Comparison of ENCODE assay signal across 9 mouse cellular contexts in the genomic region with DNA sequence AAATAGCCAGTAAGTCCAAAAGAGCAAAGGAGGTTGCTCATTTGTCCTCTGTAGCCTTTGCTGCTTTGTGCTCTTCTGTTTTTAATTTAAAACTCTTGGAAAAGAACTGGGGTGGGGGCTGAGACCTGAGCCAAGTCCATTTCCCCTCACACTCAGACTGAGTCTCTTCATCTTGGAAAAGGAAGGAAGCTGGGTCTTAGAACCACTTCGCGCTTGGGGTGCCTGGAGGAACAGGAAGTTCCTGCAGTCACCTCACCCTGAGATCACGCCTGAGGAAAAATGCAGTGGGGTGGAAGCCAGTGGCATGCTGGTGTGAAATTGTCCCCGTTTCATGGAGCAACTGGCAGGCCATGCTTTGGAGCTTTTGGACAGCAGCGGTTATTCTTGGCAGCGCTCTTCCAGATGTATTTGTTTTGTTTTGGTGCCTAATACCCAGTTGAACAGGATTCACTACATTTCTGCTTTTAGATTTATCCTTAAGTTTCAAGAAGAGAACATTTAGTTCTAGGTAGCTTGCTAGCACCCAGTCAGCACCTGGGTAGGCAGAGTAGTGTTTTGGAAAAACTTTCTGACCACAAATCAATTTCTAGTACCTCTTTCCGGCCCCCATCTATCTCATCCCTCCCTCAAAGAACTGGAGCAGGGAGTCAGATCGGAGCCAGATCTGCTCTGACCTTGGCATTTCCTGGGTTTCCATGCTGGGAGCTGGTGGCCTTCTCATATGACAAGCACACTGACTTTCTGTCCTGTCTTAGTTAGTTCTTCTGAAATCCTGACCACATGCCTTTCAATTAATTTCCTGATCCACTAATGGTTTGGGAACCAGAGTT. TPM values are rescaled to one million over a fixed set of nuclear protein-coding genes. Genes with fewer than 3 reads are reported as not detected.
DNase-seq lines count a peak whose midpoint lies in the region; ATAC-seq lines count a peak whose summit lies in the region.
"Had no signal": no experiment of that assay in that cellular context is flagged by ENCODE, and none has a peak within 500 bp of the region (broad histone marks: within the 10 kb centered on the region; RNA-seq: fewer than 3 reads in every experiment).

No protein-coding gene starts in this region.

- intact Hi-C loops in heart, postnatal 14 days (cut with DNase I) = loop anchor here (2.0 kb wide), 1 partner anchor 34 kb away; no protein-coding TSS in a partner anchor

- peaks cover 18% of the 10 kb centered on the region for H3K9me3 ChIP-seq in hindbrain, embryonic 10.5 days
- H3K9me3 ChIP-seq in hindbrain, embryonic 14.5 days (ENCODE audit: control insufficient read depth, low read length) = peaks cover 15% of the 10 kb centered on the region
- no peaks in the 10 kb centered on the region for H3K9me3 ChIP-seq in embryonic facial prominence, embryonic 12.5 days
- peaks cover 10% of the 10 kb centered on the region for H3K9me3 ChIP-seq in limb, embryonic 13.5 days

- H3K36me3 ChIP-seq in hindbrain, embryonic 10.5 days = peaks cover 23% of the 10 kb centered on the region
- H3K36me3 ChIP-seq in hindbrain, embryonic 14.5 days (replicated peaks; ENCODE audit: control insufficient read depth, insufficient read depth) = no peaks in the 10 kb centered on the region
- no peaks in the 10 kb centered on the region for H3K36me3 ChIP-seq in embryonic facial prominence, embryonic 12.5 days
- peaks cover 10% of the 10 kb centered on the region for H3K36me3 ChIP-seq in limb, embryonic 13.5 days

- H3K27ac ChIP-seq in hindbrain, embryonic 10.5 days = peak overlapping the region; percentile 59; the same call in 1 of the 2 replicates
- H3K27ac ChIP-seq in hindbrain, embryonic 14.5 days = no peak overlapping the region
- H3K27ac ChIP-seq in embryonic facial prominence, embryonic 12.5 days = peak overlapping the region; percentile 59; the same call in 1 of the 2 replicates
- peak overlapping the region; percentile 63 for H3K27ac ChIP-seq in limb, embryonic 13.5 days

- H3K4me1 ChIP-seq in hindbrain, embryonic 10.5 days (replicated peaks) = peaks cover 35% of the 10 kb centered on the region
- H3K4me1 ChIP-seq in hindbrain, embryonic 14.5 days (replicated peaks; ENCODE audit: control insufficient read depth, insufficient read depth, low read length) = peaks cover 3% of the 10 kb centered on the region
- peaks cover 38% of the 10 kb centered on the region for H3K4me1 ChIP-seq in embryonic facial prominence, embryonic 12.5 days
- H3K4me1 ChIP-seq in limb, embryonic 13.5 days = peaks cover 44% of the 10 kb centered on the region

- no peak overlapping the region; the same call in 1 of the 2 replicates for H3K4me2 ChIP-seq in hindbrain, embryonic 14.5 days (replicated peaks)
- no peak overlapping the region; the same call in 1 of the 2 replicates for H3K4me2 ChIP-seq in embryonic facial prominence, embryonic 12.5 days (replicated peaks)
- peak overlapping the region; percentile 38 for H3K4me2 ChIP-seq in limb, embryonic 13.5 days (replicated peaks)
- H3K4me2 ChIP-seq: neural tube, embryonic 13.5 days had no signal

- ATAC-seq in hindbrain, embryonic 14.5 days (ENCODE audit: low FRiP score) = no peak
- no peak for ATAC-seq in embryonic facial prominence, embryonic 12.5 days (ENCODE audit: insufficient number of reproducible peaks, insufficient read depth, low FRiP score, low TSS enrichment)
- ATAC-seq in limb, embryonic 13.5 days (ENCODE audit: low FRiP score, low read depth) = no peak

- no peak overlapping the region for H3K4me3 ChIP-seq in hindbrain, embryonic 10.5 days
- H3K4me3 ChIP-seq in hindbrain, embryonic 14.5 days (replicated peaks; ENCODE audit: low read length) = no peak overlapping the region
- no peak overlapping the region for H3K4me3 ChIP-seq in embryonic facial prominence, embryonic 12.5 days
- no peak overlapping the region for H3K4me3 ChIP-seq in limb, embryonic 13.5 days
- H3K4me3 ChIP-seq: neural tube, embryonic 13.5 days had no signal

- H3K27me3 ChIP-seq in hindbrain, embryonic 10.5 days (ENCODE audit: insufficient read depth, poor library complexity, severe bottlenecking) = no peaks in the 10 kb centered on the region
- H3K27me3 ChIP-seq in hindbrain, embryonic 14.5 days (ENCODE audit: control insufficient read depth, insufficient read depth, low read length) = no peaks in the 10 kb centered on the region
- H3K27me3 ChIP-seq in embryonic facial prominence, embryonic 12.5 days = no peaks in the 10 kb centered on the region
- no peaks in the 10 kb centered on the region for H3K27me3 ChIP-seq in limb, embryonic 13.5 days
- H3K27me3 ChIP-seq: neural tube, embryonic 13.5 days had no signal

- WGBS in hindbrain, embryonic 10.5 days = 69% methylated on average over 8 of the region's 8 CpGs
- WGBS in hindbrain, embryonic 14.5 days = 80% methylated on average over 8 of the region's 8 CpGs
- 34% methylated on average over 8 of the region's 8 CpGs for WGBS in embryonic facial prominence, embryonic 12.5 days
- WGBS in limb, embryonic 13.5 days = 33% methylated on average over 8 of the region's 8 CpGs

- DNase-seq in hindbrain, embryonic 10.5 days (ENCODE audit: low spot score) = no peak
- no peak for DNase-seq in hindbrain, embryonic 14.5 days (ENCODE audit: low spot score)
- DNase-seq in heart, postnatal 14 days = peak; percentile 41 to 44
- no peak for DNase-seq in cerebellum, adult 18-20 months
- DNase-seq in thymus, postnatal 0 days (ENCODE audit: low spot score) = no peak
- no peak for DNase-seq in left cerebral cortex, adult 8-10 months (ENCODE audit: low spot score in 2 of 2)

- no peak overlapping the region for H3K9ac ChIP-seq in hindbrain, embryonic 14.5 days
- H3K9ac ChIP-seq in embryonic facial prominence, embryonic 12.5 days = no peak overlapping the region
- no peak overlapping the region for H3K9ac ChIP-seq in limb, embryonic 13.5 days
- H3K9ac ChIP-seq: neural tube, embryonic 13.5 days had no signal

RNA-seq across cellular contexts. Expression of gene Wdfy2, which starts 7.7 kb away (rescaled TPM):
- polyA plus RNA-seq in hindbrain, embryonic 10.5 days (2016; fragmentation: Nextera tagmentation; extraction: Ambion mirVana) = 12.9 and 14.2 TPM in 2 replicates
- polyA plus RNA-seq in hindbrain, embryonic 14.5 days (2014; fragmentation: Nextera tagmentation; extraction: Ambion mirVana) = 11.0 and 12.0 TPM in 2 replicates
- polyA plus RNA-seq in embryonic facial prominence, embryonic 12.5 days (2016; fragmentation: Nextera tagmentation; extraction: Ambion mirVana) = 11.1 and 11.7 TPM in 2 replicates
- total RNA-seq in heart, postnatal 14 days (2021) = 1 to 10 TPM; 8.1 to 8.6 TPM
- 7.3 and 8.6 TPM in 2 replicates for polyA plus RNA-seq in limb, embryonic 13.5 days (2015; fragmentation: Nextera tagmentation; extraction: Ambion mirVana)
- polyA plus RNA-seq in thymus, postnatal 0 days (2015; fragmentation: Nextera tagmentation; extraction: Ambion mirVana) = 4.2 and 5.1 TPM in 2 replicates
- 10 to 100 TPM; 11.9 to 13.6 (median 13.3) TPM for total RNA-seq in left cerebral cortex, adult 8-10 months (2022)

Comparison
In these comparisons a context has a peak if more than half of its experiments do, and no peak if none do; other contexts are left out.
1. DNase-seq: peak in heart, postnatal 14 days (2 of 2); none in hindbrain, embryonic 10.5 days (single experiment), hindbrain, embryonic 14.5 days (single experiment), cerebellum, adult 18-20 months (0 of 2), thymus, postnatal 0 days (single experiment) and left cerebral cortex, adult 8-10 months (0 of 2).